Mouse (Mus musculus) limb, embryonic 14.5 days (tissue): ENCODE results near the gene Drp2. TPM values are rescaled to one million over a fixed set of nuclear protein-coding genes. Genes with fewer than 3 reads are reported as not detected.

Experiments
- ATAC-seq: fragments of 200-750 bp; cut with Nextera tagmentation; 2 replicates; pipeline ENCODE4 v1.8.0; 2017; ENCODE audit warnings: low read depth, moderate number of reproducible peaks, moderate TSS enrichment; ENCODE audit not compliant: low FRiP score
- DNase-seq: peaks from one replicate; pipeline ENCODE4 v3.0.0-alpha.2; 2015; ENCODE audit warnings: low spot score
- H3K27ac ChIP-seq: fragments of 300-500 bp; sonication (generic); replicated peaks from 2 replicates; pipeline ENCODE4 v1.5.1; 2014; ENCODE audit warnings: low read depth, mild to moderate bottlenecking, low read length, moderate library complexity, mixed read lengths
- H3K27me3 ChIP-seq: fragments of 300-500 bp; sonication (generic); 2 replicates; pipeline ENCODE4 v1.6.1; 2014; ENCODE audit warnings: low read length, mixed read lengths; ENCODE audit not compliant: control insufficient read depth, insufficient read depth
- H3K36me3 ChIP-seq: fragments of 300-500 bp; sonication (generic); 2 replicates; pipeline ENCODE4 v1.6.1; 2014; ENCODE audit warnings: mild to moderate bottlenecking, low read length, moderate library complexity, mixed read lengths; ENCODE audit not compliant: control insufficient read depth, insufficient read depth
- H3K4me1 ChIP-seq: fragments of 300-500 bp; sonication (generic); 2 replicates; pipeline ENCODE4 v1.6.1; 2014; ENCODE audit warnings: antibody characterized with exemption, low read length, mixed read lengths; ENCODE audit not compliant: control insufficient read depth, insufficient read depth
- H3K4me2 ChIP-seq: fragments of 300-500 bp; sonication (generic); replicated peaks from 2 replicates; pipeline ENCODE4 v1.6.1; 2014; ENCODE audit warnings: low read depth, mild to moderate bottlenecking, low read length, moderate library complexity; ENCODE audit not compliant: severe bottlenecking
- H3K4me3 ChIP-seq: fragments of 300-500 bp; sonication (generic); replicated peaks from 2 replicates; pipeline ENCODE4 v1.5.1; 2014; ENCODE audit warnings: low read length
- H3K9ac ChIP-seq: fragments of 300-500 bp; sonication (generic); 2 replicates; pipeline ENCODE4 v1.6.1; 2014; ENCODE audit warnings: mild to moderate bottlenecking, low read depth, low read length, moderate library complexity; ENCODE audit not compliant: severe bottlenecking
- H3K9me3 ChIP-seq: fragments of 300-500 bp; sonication (generic); 2 replicates; pipeline ENCODE4 v1.6.1; 2016; ENCODE audit warnings: low read length; ENCODE audit not compliant: control insufficient read depth
- POLR2A ChIP-seq: fragments of 200-500 bp; IDR thresholded peaks from 2 replicates; pipeline ENCODE4 v1.8.0; 2012; ENCODE audit warnings: inconsistent platforms, mild to moderate bottlenecking, moderate library complexity, borderline replicate concordance; ENCODE audit not compliant: insufficient read depth, insufficient read length; ENCODE audit errors: extremely low read depth
- WGBS: fragments of 180-500 bp; shearing (Covaris S2); extraction: QIAGEN DNeasy Blood & Tissue Kit; methylation state at CpG from one replicate; pipeline ENCODE4 v1.1.7; 2014; 5-methylcytosine and 5-hydroxymethylcytosine counted together
- polyA plus RNA-seq, 2 experiments: library from polyadenylated mRNA; depleted of rRNA in 1 of 2; stranded (reverse) in 1 of 2; unstranded in 1 of 2; fragments of >200 nt; fragmentation: Nextera tagmentation in 1 of 2; extraction: Ambion mirVana in 1 of 2; gene quantifications; 2 replicates each; pipeline versions ENCODE4 v1.2.1 to v1.2.3; 2012 to 2014

Gene Drp2
- polyA plus RNA-seq (2012; rRNA removed) (11.3 and 12.8 TPM in 2 replicates), polyA plus RNA-seq (2014; fragmentation: Nextera tagmentation; extraction: Ambion mirVana) (3.2 and 3.6 TPM in 2 replicates)

DNA sequence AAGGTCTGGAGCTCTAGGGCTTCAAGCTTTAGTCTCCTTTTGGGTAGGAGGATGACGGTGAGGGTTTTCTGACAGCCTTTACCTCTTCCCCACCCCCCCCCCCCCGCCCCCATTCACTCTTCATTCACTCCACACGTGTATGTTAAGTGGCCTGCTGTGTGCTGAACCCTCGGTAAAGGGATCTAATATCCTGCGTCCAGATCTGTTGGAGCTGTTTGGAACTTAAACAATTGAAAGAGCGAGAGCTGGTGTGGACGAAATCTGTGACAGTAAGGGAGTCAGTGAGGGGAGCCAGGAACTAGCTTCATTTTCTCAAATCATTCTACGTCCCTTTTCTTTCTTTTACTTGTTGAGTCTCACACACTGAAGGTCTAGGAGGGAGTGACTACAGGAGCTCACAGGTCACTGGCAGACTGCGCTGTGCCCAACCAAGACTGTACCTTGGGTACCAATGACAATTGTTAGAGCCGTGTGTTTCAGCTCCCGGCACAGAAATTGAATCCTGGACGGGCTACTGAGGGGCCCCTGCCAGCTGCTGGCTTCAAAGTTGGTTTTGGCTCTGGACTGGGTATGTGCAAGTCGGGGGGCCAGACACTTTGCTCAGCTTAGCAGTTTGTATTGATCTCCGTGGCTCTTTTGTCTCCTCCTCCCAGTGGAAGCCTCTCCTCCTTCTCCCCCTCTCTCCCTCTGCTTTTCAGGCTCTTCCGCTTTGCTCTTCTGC is at the start of gene Drp2:
Drp2 (plus strand) TSS at position 689 of the 721 bp plus-strand sequence.
- H3K36me3 ChIP-seq, result no peaks in the 10 kb centered on the region
- H3K4me2 ChIP-seq, result peak within 1 kb of the TSS; percentile 45
- H3K4me1 ChIP-seq, result no peaks in the 10 kb centered on the region
- 28% methylated on average over 15 of the region's 15 CpGs for WGBS
- H3K9ac ChIP-seq, result peak within 1 kb of the TSS; percentile 41
- DNase-seq (peak; percentile 12), ATAC-seq (peak; percentile 62; the same call in 1 of the 2 replicates)
- no peaks in the 10 kb centered on the region for H3K9me3 ChIP-seq
- H3K27me3 ChIP-seq, result no peaks in the 10 kb centered on the region
- H3K27ac ChIP-seq, result peak within 1 kb of the TSS; percentile 38; the same call in 1 of the 2 replicates
- H3K4me3 ChIP-seq, result peak within 1 kb of the TSS; percentile 33
- TF ChIP-seq POLR2A, result no peak

DNA sequence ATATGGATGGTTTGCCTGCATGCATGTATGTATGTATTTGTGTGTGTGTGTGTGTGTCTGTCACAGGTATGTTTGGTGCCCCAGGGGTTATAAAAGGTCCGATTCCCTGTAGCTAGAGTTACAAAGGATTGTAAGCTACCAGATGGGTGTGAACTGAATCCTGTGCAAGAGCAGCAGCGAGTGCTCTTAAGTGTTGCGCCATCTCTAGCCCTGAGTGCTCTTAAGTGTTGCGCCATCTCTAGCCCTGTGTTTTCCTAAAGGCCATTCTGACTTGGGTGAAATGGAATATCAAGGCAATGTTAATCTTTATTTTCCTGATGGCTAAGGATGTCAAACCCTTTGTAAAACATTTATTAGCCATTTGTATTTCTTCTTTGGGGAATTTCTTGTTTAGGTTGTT is 45.0 kb upstream of the Drp2 start:
- TF ChIP-seq POLR2A, result no peak
- no peaks in the 10 kb centered on the region for H3K9me3 ChIP-seq
- no peak for DNase-seq
- WGBS, result 84% methylated on average over 4 of the region's 4 CpGs
- no peak for ATAC-seq
- H3K36me3 ChIP-seq, result no peaks in the 10 kb centered on the region
- H3K27ac ChIP-seq, result no peak overlapping the region
- H3K4me1 ChIP-seq, result no peaks in the 10 kb centered on the region
- no peak overlapping the region for H3K4me3 ChIP-seq
- no peak overlapping the region for H3K9ac ChIP-seq
- no peak overlapping the region for H3K4me2 ChIP-seq
- no peaks in the 10 kb centered on the region for H3K27me3 ChIP-seq

GRCm38 (mm10) chrX:134362156-134362555 is 42.2 kb upstream of the Drp2 start:
- H3K27ac ChIP-seq, result no peak overlapping the region
- no peaks in the 10 kb centered on the region for H3K4me1 ChIP-seq
- H3K27me3 ChIP-seq, result no peaks in the 10 kb centered on the region
- DNase-seq (no peak), ATAC-seq (no peak)
- no peaks in the 10 kb centered on the region for H3K36me3 ChIP-seq
- H3K9ac ChIP-seq, result no peak overlapping the region
- no peak overlapping the region for H3K4me3 ChIP-seq
- WGBS, result 91% methylated on average over 4 of the region's 4 CpGs
- TF ChIP-seq POLR2A, result no peak
- no peaks in the 10 kb centered on the region for H3K9me3 ChIP-seq
- no peak overlapping the region for H3K4me2 ChIP-seq

- 64% methylated on average over 1 of the region's 1 CpGs for WGBS
- Histone ChIP-seq H3K4me2 (no peak overlapping the region), H3K9me3 (no peaks in the 10 kb centered on the region), H3K27ac (no peak overlapping the region), H3K27me3 (no peaks in the 10 kb centered on the region), H3K4me1 (no peaks in the 10 kb centered on the region), H3K9ac (no peak overlapping the region), H3K36me3 (no peaks in the 10 kb centered on the region), H3K4me3 (no peak overlapping the region)
- DNase-seq, result no peak
- no peak for TF ChIP-seq POLR2A
- no peak for ATAC-seq
Observed at GRCm38 (mm10) chrX:134365421-134365820, 38.9 kb upstream of the Drp2 start.

DNA sequence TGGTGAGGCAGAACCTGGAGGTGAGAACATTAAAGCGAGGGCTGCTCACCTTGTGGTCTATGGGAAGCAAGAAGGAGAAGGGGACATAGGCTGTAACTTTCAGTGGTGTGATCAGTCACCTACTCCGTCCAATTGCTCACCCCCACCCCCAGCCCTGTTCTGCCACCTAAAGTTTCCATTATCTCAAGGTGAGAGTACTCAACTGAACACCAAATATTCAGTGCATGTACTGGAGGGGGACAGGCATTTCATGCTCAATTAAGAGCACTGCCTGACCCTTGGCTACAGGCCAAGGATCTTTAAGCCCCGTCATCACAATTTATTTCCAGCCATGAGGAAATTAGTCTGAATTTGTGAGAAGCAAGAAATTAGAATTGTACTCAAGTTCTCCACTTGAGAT is 37.8 kb upstream of the Drp2 start:
- no peak overlapping the region for H3K27ac ChIP-seq
- DNase-seq (no peak), ATAC-seq (no peak)
- no peak overlapping the region for H3K4me3 ChIP-seq
- no peak overlapping the region for H3K9ac ChIP-seq
- no peaks in the 10 kb centered on the region for H3K4me1 ChIP-seq
- 77% methylated on average over 3 of the region's 3 CpGs for WGBS
- H3K27me3 ChIP-seq, result no peaks in the 10 kb centered on the region
- TF ChIP-seq POLR2A, result no peak
- no peaks in the 10 kb centered on the region for H3K9me3 ChIP-seq
- no peak overlapping the region for H3K4me2 ChIP-seq
- no peaks in the 10 kb centered on the region for H3K36me3 ChIP-seq

- Histone ChIP-seq H3K4me3 (no peak overlapping the region), H3K4me2 (no peak overlapping the region), H3K27ac (no peak overlapping the region), H3K9me3 (no peaks in the 10 kb centered on the region), H3K36me3 (no peaks in the 10 kb centered on the region), H3K9ac (no peak overlapping the region), H3K27me3 (no peaks in the 10 kb centered on the region), H3K4me1 (no peaks in the 10 kb centered on the region)
- DNase-seq, result no peak
- 6% methylated on average over 2 of the region's 2 CpGs for WGBS
- TF ChIP-seq POLR2A, result no peak
- no peak for ATAC-seq
Observed at GRCm38 (mm10) chrX:134371279-134371678, 33.1 kb upstream of the Drp2 start.
